Mouse (Mus musculus) lung, adult 2 months (tissue): Measurements from ENCODE around the gene Pex6. TPM values are rescaled to one million over a fixed set of nuclear protein-coding genes. Genes with fewer than 3 reads are reported as not detected.
A peak's percentile ranks its signal among the peaks of the same experiment; 100 is the strongest.

ENCODE experiments used
- DNase-seq: peaks from one replicate; pipeline ENCODE4 v3.0.0; 2022
- H3K4me1 ChIP-seq: fragments of 200-500 bp; 2 replicates; pipeline ENCODE4 v1.6.1; 2011; ENCODE audit warnings: low read length; ENCODE audit not compliant: control insufficient read depth, insufficient read depth
- H3K4me3 ChIP-seq: fragments of 200-500 bp; replicated peaks from 2 replicates; pipeline ENCODE3; 2011; ENCODE audit warnings: low read depth, mild to moderate bottlenecking, control low read depth, low read length; ENCODE audit errors: extremely low read depth
- CTCF ChIP-seq: fragments of 200-500 bp; IDR thresholded peaks from 2 replicates; pipeline ENCODE4 v1.5.1; 2011; ENCODE audit warnings: mild to moderate bottlenecking, low read length, control low read depth; ENCODE audit not compliant: insufficient read depth
- POLR2A ChIP-seq: fragments of 200-500 bp; IDR thresholded peaks from 2 replicates; pipeline ENCODE4 v1.6.1; 2011; ENCODE audit warnings: low read depth, mild to moderate bottlenecking, control low read depth, low read length, borderline replicate concordance; ENCODE audit errors: extremely low read depth
- WGBS: fragments of 180-500 bp; shearing (Covaris S2); methylation state at CpG from one replicate; pipeline ENCODE4 v1.1.7; 2018; 5-methylcytosine and 5-hydroxymethylcytosine counted together
- polyA plus RNA-seq: library from polyadenylated mRNA; depleted of rRNA; stranded (reverse); fragments of >200 nt; gene quantifications from 2 replicates; pipeline ENCODE4 v1.2.3, GENCODE M21; 2012

Gene Pex6
- polyA plus RNA-seq, 1 experiment: 60.6 TPM

DNA sequence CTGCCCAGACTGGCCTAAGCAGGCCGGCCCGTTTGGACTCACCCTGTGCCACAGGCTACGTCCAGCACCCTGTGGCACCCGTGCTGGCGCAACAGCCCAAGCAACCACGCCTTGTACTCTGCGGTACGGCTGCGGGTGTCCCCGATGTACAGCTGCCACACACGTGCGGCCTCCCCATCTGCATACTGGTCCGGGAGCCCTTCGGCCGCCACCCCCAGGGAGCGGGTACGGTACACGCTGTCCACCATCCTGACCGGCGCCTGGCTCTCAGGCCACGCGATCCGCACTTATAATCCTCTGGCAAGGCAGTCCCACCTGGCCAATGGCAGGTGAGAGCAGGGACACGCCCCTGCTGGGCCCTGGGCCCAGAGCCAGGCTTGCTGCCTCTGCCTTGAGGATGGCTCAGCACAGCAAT is 17.6 kb downstream of the Pex6 start, which contains the start of gene Gnmt:
TSS of gene Gnmt (minus strand) at position 265 of the 415 bp plus-strand sequence.
- peak within 1 kb of the TSS; percentile 35 for H3K4me3 ChIP-seq

DNA sequence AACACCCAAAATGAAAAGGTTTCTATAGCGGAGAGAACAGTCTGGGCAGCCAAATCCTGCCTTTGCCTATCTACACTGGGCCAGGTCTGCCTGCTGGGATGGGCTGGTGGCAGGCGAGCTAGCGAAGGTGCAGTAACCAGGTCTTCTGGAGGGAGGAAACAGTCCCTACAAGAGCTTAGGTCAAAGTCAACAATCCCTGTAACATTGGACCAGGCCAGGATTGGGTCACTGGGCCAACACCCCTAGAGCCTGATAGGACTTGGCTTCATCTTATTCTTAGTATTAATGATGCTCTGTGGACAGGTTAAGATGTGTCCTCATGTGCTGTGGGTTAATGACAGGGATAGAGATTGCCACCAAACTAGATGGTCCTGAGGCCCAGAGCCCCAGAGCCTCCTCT is 22.8 kb downstream of the Pex6 start:
- Histone ChIP-seq H3K4me1 (no peaks in the 10 kb centered on the region), H3K4me3 (no peak overlapping the region)
- 91% methylated on average over 3 of the region's 3 CpGs for WGBS
- TF ChIP-seq POLR2A (no peak), CTCF (no peak)
- no peak for DNase-seq

More for the DNA sequence above, 17.6 kb downstream of the Pex6 start, which contains the start of gene Gnmt:
- 21% methylated on average over 24 of the region's 24 CpGs for WGBS
- peak; percentile 68 for DNase-seq
- H3K4me1 ChIP-seq: no peaks in the 10 kb centered on the region
- TF ChIP-seq CTCF (no peak), POLR2A (peak; percentile 36; the same call in 1 of the 2 replicates)

DNA sequence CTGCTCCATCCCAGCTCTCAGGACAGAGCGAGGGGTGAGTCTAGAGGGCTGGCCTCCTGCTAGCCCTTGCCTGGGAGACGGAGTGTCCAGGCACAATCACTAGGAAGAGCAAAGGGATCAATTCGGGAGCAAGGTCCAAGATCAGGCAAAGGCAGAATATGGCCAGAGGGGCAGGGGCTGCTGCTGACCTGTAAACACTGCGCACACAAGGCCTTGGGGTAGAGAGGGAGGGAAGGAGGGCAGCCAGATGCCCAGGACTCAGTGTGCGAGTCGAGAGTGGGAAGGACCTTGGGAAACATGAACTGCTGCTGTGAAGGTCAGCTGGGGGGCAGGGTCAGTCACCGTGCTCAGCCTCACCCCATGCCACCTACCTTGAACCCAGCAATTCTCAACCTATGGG is 24.0 kb downstream of the Pex6 start:
- 91% methylated on average over 7 of the region's 7 CpGs for WGBS
- DNase-seq: no peak
- Histone ChIP-seq H3K4me3 (no peak overlapping the region), H3K4me1 (no peaks in the 10 kb centered on the region)
- no peak for TF ChIP-seq CTCF
- no peak for TF ChIP-seq POLR2A

DNA sequence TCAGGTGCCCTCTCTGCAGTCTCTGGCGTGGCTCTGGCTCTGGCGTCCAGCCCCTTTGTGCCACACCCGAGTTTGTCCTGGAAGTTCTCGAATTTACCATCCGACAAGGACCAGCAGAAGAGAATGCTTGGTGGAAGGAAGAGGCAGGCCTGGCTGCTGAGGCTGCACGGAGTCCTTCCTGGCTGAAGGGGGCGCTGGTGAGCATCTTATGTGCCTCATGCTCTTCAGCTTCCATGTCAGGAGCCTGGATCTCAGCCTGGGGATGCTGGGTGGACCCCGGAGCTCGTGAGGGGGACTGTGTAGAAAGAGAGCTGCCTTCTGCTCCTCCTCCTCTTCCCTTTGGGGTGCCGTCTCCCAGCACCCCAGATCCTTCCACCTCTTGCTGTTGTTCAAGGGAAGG is 24.9 kb downstream of the Pex6 start:
- H3K4me1 ChIP-seq: no peaks in the 10 kb centered on the region
- 65% methylated on average over 10 of the region's 10 CpGs for WGBS
- DNase-seq: peak; percentile 35
- TF ChIP-seq CTCF: peak; percentile 46
- TF ChIP-seq POLR2A: no peak
- H3K4me3 ChIP-seq: no peak overlapping the region

DNA sequence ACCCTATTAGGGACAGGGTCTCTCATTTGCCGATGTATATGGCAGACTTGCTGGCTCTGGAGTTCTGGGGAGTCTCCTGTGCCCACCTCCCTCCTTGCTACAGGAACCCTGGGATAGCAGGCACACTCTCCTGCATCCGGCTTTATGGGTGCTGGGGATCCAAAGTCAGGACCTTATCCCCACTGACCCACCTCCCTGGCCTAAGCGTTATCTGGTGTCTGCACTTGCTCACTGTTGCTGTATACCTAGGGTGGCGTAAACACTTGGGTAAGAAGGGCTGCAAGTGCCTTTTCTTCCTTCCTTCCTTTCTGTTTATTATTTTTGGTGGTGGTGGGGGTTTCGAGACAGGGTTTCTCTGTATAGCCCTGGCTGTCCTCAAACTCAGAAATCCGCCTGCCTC is 30.0 kb downstream of the Pex6 start:
- DNase-seq: no peak
- no peaks in the 10 kb centered on the region for H3K4me1 ChIP-seq
- TF ChIP-seq POLR2A (no peak), CTCF (no peak)
- H3K4me3 ChIP-seq: no peak overlapping the region
- whole genome bisulfite sequencing: 80% methylated on average over 6 of the region's 6 CpGs

DNA sequence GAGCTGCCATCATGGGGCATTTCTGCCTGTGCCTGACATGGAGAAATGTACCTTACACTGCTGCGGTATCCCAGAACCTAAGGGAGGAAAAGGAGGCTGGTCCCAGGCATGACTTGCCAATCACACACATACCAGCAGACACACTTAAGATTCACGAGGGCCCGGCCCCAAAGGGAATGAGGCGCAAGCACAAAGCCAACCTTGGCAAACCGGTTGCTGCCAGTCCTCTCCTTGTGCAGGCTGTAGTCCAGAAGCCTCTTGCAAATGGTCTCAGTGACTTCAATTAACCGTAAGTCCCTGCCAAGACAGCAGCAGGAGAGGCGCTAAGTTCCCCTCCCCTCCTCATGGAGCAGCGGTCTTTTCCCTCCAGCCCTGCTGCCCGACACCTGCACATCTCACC is 31.7 kb downstream of the Pex6 start:
- Histone ChIP-seq H3K4me3 (no peak overlapping the region), H3K4me1 (no peaks in the 10 kb centered on the region)
- WGBS: 75% methylated on average over 9 of the region's 9 CpGs
- DNase-seq: peak; percentile 43
- TF ChIP-seq CTCF (no peak), POLR2A (no peak)

DNA sequence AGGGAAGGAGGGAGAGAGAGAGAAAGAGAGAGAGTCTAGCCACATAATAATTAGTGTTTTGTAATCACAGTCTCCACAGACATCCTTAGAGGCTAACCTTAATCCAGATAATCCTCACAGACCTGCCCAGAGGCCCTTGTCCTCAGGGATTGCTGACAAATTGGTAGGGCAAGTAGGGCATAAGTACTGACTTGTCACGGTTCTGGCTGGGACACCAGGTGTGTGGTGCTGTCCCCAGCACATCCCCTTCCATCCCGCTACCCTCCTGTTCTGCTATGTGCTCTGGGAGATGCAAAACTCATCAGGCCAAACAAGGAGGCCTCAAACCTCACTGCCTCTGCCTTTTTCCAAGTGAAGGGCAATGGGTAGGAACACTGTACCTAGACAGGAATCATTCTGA is 34.2 kb downstream of the Pex6 start:
- no peaks in the 10 kb centered on the region for H3K4me1 ChIP-seq
- TF ChIP-seq POLR2A (no peak), CTCF (no peak)
- no peak for DNase-seq
- H3K4me3 ChIP-seq: no peak overlapping the region
- 91% methylated on average over 2 of the region's 2 CpGs for WGBS

DNA sequence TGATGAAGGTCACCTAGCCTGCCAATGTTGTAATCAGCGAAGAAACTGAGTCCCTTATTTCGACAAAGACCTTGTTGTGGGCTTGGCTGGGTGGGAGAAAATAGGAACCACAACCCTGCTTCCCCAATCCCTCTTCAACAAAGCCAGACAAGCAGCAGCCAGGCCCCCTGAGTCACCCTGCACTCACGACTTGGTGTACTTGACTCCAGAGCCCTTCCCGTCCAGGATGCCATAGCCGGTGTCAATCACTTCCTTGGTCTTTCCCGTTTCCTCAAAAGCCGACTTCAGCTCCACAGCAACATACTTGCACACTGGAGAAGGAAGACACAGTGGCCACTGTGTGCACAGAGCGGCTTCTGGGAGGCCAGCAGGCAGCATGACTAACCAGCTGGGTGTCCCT is 36.0 kb downstream of the Pex6 start:
- TF ChIP-seq POLR2A (no peak), CTCF (no peak)
- WGBS: 72% methylated on average over 8 of the region's 8 CpGs
- DNase-seq: no peak
- Histone ChIP-seq H3K4me3 (no peak overlapping the region), H3K4me1 (no peaks in the 10 kb centered on the region)

DNA sequence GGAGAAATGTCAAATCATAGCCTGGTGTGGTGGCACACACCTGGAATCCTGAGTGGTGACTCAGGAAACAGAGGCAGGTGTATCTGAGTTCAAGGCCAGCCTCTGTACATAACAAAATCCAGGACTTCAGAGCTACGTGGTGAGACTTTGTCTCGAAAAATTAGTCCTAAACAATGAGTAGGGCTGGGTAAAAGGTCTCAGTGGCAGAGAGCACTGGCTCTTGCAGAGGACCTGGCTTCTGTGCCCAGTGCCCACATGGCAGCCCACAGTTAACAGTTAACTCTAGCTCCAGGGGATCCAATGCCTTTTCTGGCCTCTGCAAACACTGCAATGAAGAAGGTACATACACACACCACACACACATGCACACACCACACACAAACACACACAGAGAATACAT is 36.5 kb downstream of the Pex6 start:
- no peak for TF ChIP-seq CTCF
- no peak for TF ChIP-seq POLR2A
- no peak overlapping the region for H3K4me3 ChIP-seq
- H3K4me1 ChIP-seq: no peaks in the 10 kb centered on the region
- no peak for DNase-seq
- WGBS: 82% methylated on average over 2 of the region's 2 CpGs

DNA sequence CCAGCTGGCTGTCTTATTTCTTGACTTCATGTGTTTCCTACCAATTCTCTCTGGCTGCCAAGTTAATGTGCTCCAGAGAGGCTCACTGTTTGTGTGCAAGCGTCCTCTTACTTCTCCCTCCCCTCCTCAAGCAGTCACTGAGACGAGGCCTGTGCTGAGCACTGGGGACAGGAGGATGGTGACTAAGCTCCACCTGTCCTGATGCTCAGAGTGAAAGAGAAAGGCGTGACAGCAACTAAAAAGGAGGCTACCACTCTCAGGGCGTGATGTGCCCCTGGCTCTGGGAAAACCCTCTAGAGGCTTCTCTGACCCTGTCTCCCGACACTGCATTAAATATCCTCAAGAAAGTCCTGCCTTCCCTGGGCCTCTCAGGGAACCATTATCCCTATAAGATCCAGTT is 38.0 kb downstream of the Pex6 start:
- DNase-seq: no peak
- WGBS: 85% methylated on average over 5 of the region's 5 CpGs
- no peaks in the 10 kb centered on the region for H3K4me1 ChIP-seq
- H3K4me3 ChIP-seq: no peak overlapping the region
- TF ChIP-seq CTCF (no peak), POLR2A (no peak)
